Mouse (Mus musculus): ENCODE measurements around the gene Kmt2a.

DNA sequence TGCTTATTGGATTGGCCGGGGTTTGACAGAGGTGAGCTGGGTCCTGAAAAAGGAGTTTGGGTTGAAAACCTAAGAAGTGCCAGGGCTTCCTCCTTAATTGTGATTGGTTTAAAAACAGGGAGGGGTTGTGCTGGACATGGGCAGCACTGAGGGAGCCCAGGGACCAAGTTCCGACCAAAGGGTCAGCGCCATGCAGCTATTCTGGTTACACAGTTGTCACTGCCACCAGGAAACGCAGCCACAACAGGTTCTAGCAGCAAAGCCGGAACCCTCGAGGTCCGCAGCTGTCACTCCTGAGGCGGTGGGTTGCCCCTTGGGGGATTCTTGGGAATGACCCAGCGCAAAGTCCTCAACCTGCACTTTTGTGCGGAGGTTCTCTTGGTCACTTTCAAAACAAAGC lies 76.4 kb downstream of the Kmt2a start:
- TF ChIP-seq TAL1 (conservative IDR thresholded peaks at IDR 0.05; ENCODE audit: low read depth, low read length), result no peak
- TF ChIP-seq CTCF (IDR thresholded peaks at IDR 0.05; ENCODE audit: low read depth, low read length), result no peak
- TF ChIP-seq POLR2AphosphoS5 (IDR thresholded peaks at IDR 0.05; ENCODE audit: insufficient replicate concordance, low read depth, low read length), result no peak

All from G1E (cell line).